Mouse (Mus musculus): ENCODE measurements around the gene C5ar2. TPM values are rescaled to one million over a fixed set of nuclear protein-coding genes. Genes with fewer than 3 reads are reported as not detected.
A peak's percentile ranks its signal among the peaks of the same experiment; 100 is the strongest.

The C5ar2 gene
- total RNA-seq (2021) (1 to 10 TPM; 1.4 to 1.6 TPM), polyA plus RNA-seq (2012; rRNA removed) (1.1 and 1.3 TPM in 2 replicates)
- long read RNA-seq, result 0 reads

- Histone ChIP-seq H3K9ac (ENCODE audit: low read depth, low read length) (no peak within 1 kb of the TSS), H3K27me3 (ENCODE audit: control insufficient read depth, insufficient read depth, low read length) (no peaks in the 10 kb centered on the region), H3K27ac (peak within 1 kb of the TSS; percentile 28), H3K79me2 (replicated peaks; ENCODE audit: control insufficient read depth, insufficient read depth, low read length) (no peaks in the 10 kb centered on the region), H3K4me1 (ENCODE audit: control insufficient read depth, insufficient read depth, low read length) (peaks cover 4% of the 10 kb centered on the region), H3K4me3 (no peak within 1 kb of the TSS), H3K36me3 (ENCODE audit: control insufficient read depth, insufficient read depth, low read length) (no peaks in the 10 kb centered on the region)
- TF ChIP-seq CTCF (IDR thresholded peaks at IDR 0.05), result no peak
- no peak for TF ChIP-seq EP300 (IDR thresholded peaks at IDR 0.05; ENCODE audit: insufficient read depth, low read depth, low read length)
- 0 out of 2 replicates have a peak, but pooled peaks have one; percentile 25 for TF ChIP-seq POLR2A (IDR thresholded peaks at IDR 0.05; ENCODE audit: insufficient read depth, low read depth, low read length)
- peak in 1 of 2 experiments; percentile 48 for DNase-seq
- intact Hi-C loops (cut with DNase I), result no loop called here
- WGBS, result 45% methylated on average over 5 of the region's 5 CpGs
These were observed at the start of gene C5ar2 for GRCm38 (mm10) chr7:16244067-16244466. C5ar2 (minus strand) TSS chr7:16244154.

DNA sequence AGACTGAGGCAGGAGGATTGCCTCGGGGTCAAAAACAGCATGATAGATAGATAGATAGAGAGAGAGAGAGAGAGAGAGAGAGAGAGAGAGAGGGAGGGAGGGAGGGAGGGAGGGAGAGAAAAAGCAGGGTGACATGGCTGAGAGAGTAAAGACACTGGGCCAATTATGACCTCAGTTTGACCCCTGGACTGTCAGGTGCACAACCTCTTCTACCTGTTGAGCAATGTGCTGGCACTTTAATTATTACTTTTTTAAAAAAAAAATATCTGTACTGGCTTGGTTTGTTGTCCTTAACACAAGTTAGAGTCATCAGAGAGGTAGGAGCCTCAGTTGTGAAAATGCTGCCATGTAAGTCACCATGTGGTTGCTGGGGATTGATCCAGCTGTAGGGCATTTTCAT is 43.8 kb upstream of the C5ar2 start:
- Histone ChIP-seq H3K36me3 (ENCODE audit: control insufficient read depth, insufficient read depth, low read length) (no peaks in the 10 kb centered on the region), H3K4me3 (no peak overlapping the region), H3K27ac (no peak overlapping the region), H3K4me1 (ENCODE audit: control insufficient read depth, insufficient read depth, low read length) (peaks cover 1% of the 10 kb centered on the region; the same call in 1 of the 2 replicates), H3K27me3 (ENCODE audit: control insufficient read depth, insufficient read depth, low read length) (no peaks in the 10 kb centered on the region), H3K79me2 (replicated peaks; ENCODE audit: control insufficient read depth, insufficient read depth, low read length) (no peaks in the 10 kb centered on the region), H3K9ac (ENCODE audit: low read depth, low read length) (no peak overlapping the region)
- intact Hi-C loops (cut with DNase I), result loop anchor here (10.0 kb wide), 1 partner anchor 343 kb away; the partner anchor contains the start of gene Nop53
- 50% methylated on average over 1 of the region's 1 CpGs for WGBS
- DNase-seq, result no peak
- TF ChIP-seq EP300 (IDR thresholded peaks at IDR 0.05; ENCODE audit: insufficient read depth, low read depth, low read length) (no peak), POLR2A (IDR thresholded peaks at IDR 0.05; ENCODE audit: insufficient read depth, low read depth, low read length) (no peak), CTCF (IDR thresholded peaks at IDR 0.05) (no peak)

GRCm38 (mm10) chr7:16287016-16287415 is 43.1 kb upstream of the C5ar2 start:
- Histone ChIP-seq H3K9ac (ENCODE audit: low read depth, low read length) (peak overlapping the region; percentile 64), H3K27ac (peak overlapping the region; percentile 99), H3K4me3 (peak overlapping the region; percentile 84), H3K36me3 (ENCODE audit: control insufficient read depth, insufficient read depth, low read length) (no peaks in the 10 kb centered on the region), H3K27me3 (ENCODE audit: control insufficient read depth, insufficient read depth, low read length) (no peaks in the 10 kb centered on the region), H3K4me1 (ENCODE audit: control insufficient read depth, insufficient read depth, low read length) (peaks cover 1% of the 10 kb centered on the region; the same call in 1 of the 2 replicates), H3K79me2 (replicated peaks; ENCODE audit: control insufficient read depth, insufficient read depth, low read length) (no peaks in the 10 kb centered on the region)
- intact Hi-C loops (cut with DNase I), result loop anchor here (10.0 kb wide), 1 partner anchor 342 kb away; the partner anchor contains the start of gene Nop53
- no peak for DNase-seq
- 66% methylated on average over 2 of the region's 2 CpGs for WGBS
- no peak for TF ChIP-seq POLR2A (IDR thresholded peaks at IDR 0.05; ENCODE audit: insufficient read depth, low read depth, low read length)
- TF ChIP-seq CTCF (IDR thresholded peaks at IDR 0.05), result no peak
- no peak for TF ChIP-seq EP300 (IDR thresholded peaks at IDR 0.05; ENCODE audit: insufficient read depth, low read depth, low read length)

GRCm38 (mm10) chr7:16286026-16286961 is 42.3 kb upstream of the C5ar2 start, which contains the start of gene Ccdc9:
Ccdc9 (minus strand) TSS chr7:16286795.
- intact Hi-C loops (cut with DNase I), result loop anchor here (10.0 kb wide), 1 partner anchor 341 kb away; the partner anchor contains the start of gene Nop53
- H3K9ac ChIP-seq (ENCODE audit: low read depth, low read length), result peak within 1 kb of the TSS; percentile 85
- peak; percentile 42; the same call in 1 of the 2 replicates for TF ChIP-seq EP300 (IDR thresholded peaks at IDR 0.05; ENCODE audit: insufficient read depth, low read depth, low read length)
- TF ChIP-seq POLR2A (IDR thresholded peaks at IDR 0.05; ENCODE audit: insufficient read depth, low read depth, low read length), result peak; percentile 54; the same call in 1 of the 2 replicates
- TF ChIP-seq CTCF (IDR thresholded peaks at IDR 0.05), result no peak
- DNase-seq, result peak; percentile 99 to 100
- WGBS, result 1% methylated on average over 63 of the region's 70 CpGs
- H3K27me3 ChIP-seq (ENCODE audit: control insufficient read depth, insufficient read depth, low read length), result no peaks in the 10 kb centered on the region
- H3K27ac ChIP-seq, result peak within 1 kb of the TSS; percentile 99
- H3K79me2 ChIP-seq (replicated peaks; ENCODE audit: control insufficient read depth, insufficient read depth, low read length), result no peaks in the 10 kb centered on the region
- no peaks in the 10 kb centered on the region for H3K36me3 ChIP-seq (ENCODE audit: control insufficient read depth, insufficient read depth, low read length)
- H3K4me3 ChIP-seq, result peak within 1 kb of the TSS; percentile 84
- peaks cover 1% of the 10 kb centered on the region; the same call in 1 of the 2 replicates for H3K4me1 ChIP-seq (ENCODE audit: control insufficient read depth, insufficient read depth, low read length)

DNA sequence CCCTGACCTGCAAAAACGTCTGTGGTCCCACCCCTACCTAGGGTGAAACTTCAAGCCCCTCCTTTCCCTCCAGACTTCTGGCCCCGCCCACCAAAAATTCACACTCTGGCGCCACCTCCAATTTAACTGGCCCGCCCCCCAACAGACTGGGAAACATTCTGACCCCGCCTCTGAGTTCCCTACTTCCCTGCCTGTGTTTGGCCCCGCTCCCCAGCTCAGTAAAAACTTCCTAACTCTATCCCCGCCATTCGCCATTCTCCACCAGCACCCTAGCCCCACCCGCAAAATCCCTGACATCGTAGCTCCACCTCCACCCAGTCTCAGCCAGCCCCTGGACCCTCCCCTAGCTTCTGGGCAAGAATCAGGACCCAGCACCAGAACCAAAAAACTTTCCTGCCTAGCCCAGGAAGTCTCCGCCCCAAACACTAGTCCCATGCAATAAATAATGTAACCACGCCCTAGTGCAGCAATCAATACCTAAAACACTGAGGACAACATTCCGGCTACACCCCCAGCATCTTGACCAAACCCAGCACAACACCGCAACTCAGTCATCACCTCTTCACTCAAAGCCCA is 41.6 kb upstream of the C5ar2 start:
- Histone ChIP-seq H3K79me2 (replicated peaks; ENCODE audit: control insufficient read depth, insufficient read depth, low read length) (no peaks in the 10 kb centered on the region), H3K4me1 (ENCODE audit: control insufficient read depth, insufficient read depth, low read length) (peaks cover 1% of the 10 kb centered on the region; the same call in 1 of the 2 replicates), H3K4me3 (peak overlapping the region; percentile 54), H3K36me3 (ENCODE audit: control insufficient read depth, insufficient read depth, low read length) (no peaks in the 10 kb centered on the region), H3K27ac (peak overlapping the region; percentile 82), H3K27me3 (ENCODE audit: control insufficient read depth, insufficient read depth, low read length) (no peaks in the 10 kb centered on the region), H3K9ac (ENCODE audit: low read depth, low read length) (peak overlapping the region; percentile 43)
- peak; percentile 80 to 85 for DNase-seq
- TF ChIP-seq CTCF (IDR thresholded peaks at IDR 0.05) (no peak), POLR2A (IDR thresholded peaks at IDR 0.05; ENCODE audit: insufficient read depth, low read depth, low read length) (peak; percentile 44; the same call in 1 of the 2 replicates)
- whole genome bisulfite sequencing, result 4% methylated on average over 13 of the region's 14 CpGs
- intact Hi-C loops (cut with DNase I), result loop anchor here (1.0 to 10.0 kb wide), 2 partner anchors 12 to 341 kb away; partner anchors contain the start of genes Inafm1 and Nop53

Data from heart, adult 2 months (tissue).